Mouse (Mus musculus) ovary, postnatal 10 days (tissue): ENCODE measurements at regions not wholly inside any gene's neighbourhood (a gene's known extent, or its start where the extent isn't known, plus 50 kb on each side); places are given as distances from the start of the nearest gene placed in this dataset.

Experiments used
- DNase-seq: peaks from one replicate; pipeline ENCODE4 v3.0.0; 2022; ENCODE audit warnings: low spot score

- DNase-seq = peak; percentile 47
Measured at GRCm38 (mm10) chr8:23504704-23505103, 1093.5 kb downstream of the Mrps31 start.

- no peak for DNase-seq
Measured at GRCm38 (mm10) chr8:23505216-23505615, 1094.1 kb downstream of the Mrps31 start.

GRCm38 (mm10) chr8:23505966-23506365 is 1094.8 kb downstream of the Mrps31 start:
- no peak for DNase-seq

GRCm38 (mm10) chr8:23507661-23508060 is 1096.5 kb downstream of the Mrps31 start:
- DNase-seq = no peak

GRCm38 (mm10) chr8:23510076-23510475 is 1098.9 kb downstream of the Mrps31 start:
- no peak for DNase-seq

GRCm38 (mm10) chr8:23510561-23510960 is 1099.4 kb downstream of the Mrps31 start:
- DNase-seq = no peak

GRCm38 (mm10) chr8:23511264-23511663 is 1100.1 kb downstream of the Mrps31 start:
- DNase-seq = no peak

GRCm38 (mm10) chr8:23511792-23512191 is 1100.6 kb downstream of the Mrps31 start:
- no peak for DNase-seq

GRCm38 (mm10) chr8:23516469-23516868 is 1105.3 kb downstream of the Mrps31 start:
- no peak for DNase-seq

- no peak for DNase-seq
Measured at GRCm38 (mm10) chr8:23531551-23532142, 1120.5 kb downstream of the Mrps31 start.

GRCm38 (mm10) chr8:23537681-23538359 is 1126.7 kb downstream of the Mrps31 start:
- no peak for DNase-seq

GRCm38 (mm10) chr8:23553565-23554473 is 1142.7 kb downstream of the Mrps31 start:
- DNase-seq = no peak

- DNase-seq = no peak
Measured at GRCm38 (mm10) chr8:23560836-23561235, 1149.7 kb downstream of the Mrps31 start.

- no peak for DNase-seq
Measured at GRCm38 (mm10) chr8:23561683-23562385, 1150.7 kb downstream of the Mrps31 start.

GRCm38 (mm10) chr8:23562504-23562903 is 1151.3 kb downstream of the Mrps31 start:
- no peak for DNase-seq

GRCm38 (mm10) chr8:23563065-23564020 is 1152.2 kb downstream of the Mrps31 start:
- DNase-seq = no peak

GRCm38 (mm10) chr8:23567906-23568305 is 1156.7 kb downstream of the Mrps31 start:
- no peak for DNase-seq

GRCm38 (mm10) chr8:23571338-23571737 is 1154.3 kb downstream of the Adam3 start:
- no peak for DNase-seq

GRCm38 (mm10) chr8:23580106-23580505 is 1145.5 kb downstream of the Adam3 start:
- DNase-seq = no peak

GRCm38 (mm10) chr8:23580701-23581100 is 1145.0 kb downstream of the Adam3 start:
- DNase-seq = no peak
